Mouse (Mus musculus) gastrocnemius, postnatal 14 days (tissue): Measurements from ENCODE around the gene Casp2. TPM values are rescaled to one million over a fixed set of nuclear protein-coding genes. Genes with fewer than 3 reads are reported as not detected.

ENCODE experiments used
- DNase-seq: peaks from one replicate; pipeline ENCODE4 v3.0.0; 2021; ENCODE audit warnings: mixed read lengths
- intact Hi-C: fragments of 180-260 bp; cut with DNase I; formaldehyde crosslinking; loops from one replicate; pipeline ENCODE4 v1.15.1; 2025; ENCODE audit warnings: low total_unique reads
- total RNA-seq, 2 experiments: library from RNA; stranded (reverse); gene quantifications; 2 replicates each; pipeline ENCODE4 v1.2.3; 2021

Gene Casp2
- total RNA-seq, 2 experiments from 2014 or later, result 6.7 to 7.6 TPM

- intact Hi-C loops, result no loop called here
- DNase-seq, result no peak
These were observed 876 bp downstream of the Casp2 start for GRCm38 (mm10) chr6:42265391-42266330.

DNA sequence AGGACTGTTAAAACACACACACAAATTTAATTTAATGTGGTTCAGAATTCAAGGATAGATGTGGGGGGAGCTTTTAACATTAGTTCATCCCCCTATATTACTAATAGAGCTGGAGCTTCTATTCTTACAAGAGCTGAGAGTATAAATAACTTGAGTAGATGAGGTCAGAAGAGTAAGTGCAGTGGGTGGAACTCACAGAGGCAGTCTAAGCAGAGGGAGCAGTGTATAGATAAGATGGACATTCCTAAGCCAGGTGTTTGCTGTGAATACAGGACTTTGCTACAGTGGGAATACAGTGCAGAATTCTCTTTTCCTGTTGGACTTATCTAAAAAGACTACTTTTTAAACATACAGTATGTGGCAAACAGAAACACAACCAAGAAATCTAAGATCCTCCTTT lies 6.0 kb downstream of the Casp2 start:
- no peak for DNase-seq
- intact Hi-C loops, result no loop called here

DNA sequence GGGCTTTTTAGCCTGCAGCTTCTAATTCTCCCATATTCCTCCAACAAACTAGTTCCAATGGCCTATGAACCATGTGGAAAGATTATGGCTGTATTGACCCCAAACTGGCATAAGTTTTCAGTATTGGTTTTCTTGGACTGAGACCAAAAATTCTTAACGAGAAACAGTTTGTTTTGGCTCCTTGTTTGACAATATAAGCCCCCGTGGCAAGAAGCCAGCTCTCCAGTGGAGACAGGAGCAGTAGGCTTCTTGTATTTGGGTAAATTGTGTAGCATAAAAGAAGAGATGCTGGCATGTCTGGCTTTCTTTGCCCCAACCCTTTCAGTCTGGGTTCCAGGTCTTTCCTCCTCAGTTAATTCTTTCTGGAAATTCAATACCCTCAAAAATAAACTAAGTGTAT lies 11.4 kb downstream of the Casp2 start:
- intact Hi-C loops, result no loop called here
- DNase-seq, result no peak

DNA sequence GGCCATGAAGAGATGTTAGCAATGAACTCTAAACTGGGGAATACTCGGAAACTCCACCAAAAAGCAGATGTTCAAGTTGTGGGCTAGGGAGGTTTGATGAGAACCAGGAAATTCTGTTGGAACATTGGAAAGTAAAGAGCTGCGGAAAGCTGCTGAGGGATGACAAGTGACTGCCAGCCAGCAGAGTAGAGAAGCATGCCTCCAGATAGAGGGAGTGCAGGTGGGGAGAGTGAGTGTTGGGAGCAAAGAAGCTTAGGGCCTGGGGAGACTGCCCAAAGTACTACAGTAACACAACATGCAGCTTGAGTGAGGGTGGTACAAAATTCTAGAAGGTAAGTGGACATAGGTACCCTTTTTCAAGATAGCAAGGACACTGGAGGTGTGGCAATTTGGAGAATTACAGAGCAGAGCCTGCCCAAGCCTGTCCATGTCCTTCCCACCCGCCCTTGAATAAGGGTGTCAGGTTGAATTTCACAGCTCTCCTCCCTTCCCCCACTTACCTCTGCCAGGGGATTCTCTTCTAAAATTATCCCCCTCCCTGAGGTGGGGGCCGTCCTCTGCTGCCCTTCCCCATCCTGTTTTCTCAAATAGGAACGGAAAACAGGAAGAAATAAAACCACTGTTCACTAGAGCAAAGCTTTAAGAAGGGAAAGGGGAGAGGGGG lies 18.2 kb downstream of the Casp2 start:
- intact Hi-C loops, result no loop called here
- DNase-seq, result peak; percentile 21

GRCm38 (mm10) chr6:42286448-42286847 lies 21.7 kb downstream of the Casp2 start, which contains the start of gene Clcn1:
Clcn1 (plus strand) TSS chr6:42286685.
- DNase-seq, result peak; percentile 65
- intact Hi-C loops, result no loop called here

DNA sequence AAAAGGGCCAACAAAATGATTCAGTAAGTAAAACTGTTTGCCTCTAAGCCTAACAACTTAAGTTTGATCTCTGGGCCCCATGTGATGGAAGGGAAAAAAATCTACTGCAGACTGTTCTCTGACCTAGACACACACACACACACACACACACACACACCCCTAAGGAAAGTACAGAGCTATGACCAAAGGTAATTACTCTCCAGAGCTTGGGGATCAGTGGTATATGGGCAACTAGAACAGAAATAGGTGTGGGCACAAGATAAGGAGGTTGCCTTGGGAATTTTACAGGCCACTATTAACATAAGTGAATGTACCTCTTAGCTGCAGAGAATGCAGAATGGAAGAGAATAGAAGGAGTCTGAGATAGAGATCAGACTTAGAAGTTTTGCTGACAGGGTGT lies 22.8 kb downstream of the Casp2 start:
- DNase-seq, result no peak
- intact Hi-C loops, result no loop called here

GRCm38 (mm10) chr6:42293327-42293726 lies 28.5 kb downstream of the Casp2 start:
- DNase-seq, result no peak
- intact Hi-C loops, result no loop called here

DNA sequence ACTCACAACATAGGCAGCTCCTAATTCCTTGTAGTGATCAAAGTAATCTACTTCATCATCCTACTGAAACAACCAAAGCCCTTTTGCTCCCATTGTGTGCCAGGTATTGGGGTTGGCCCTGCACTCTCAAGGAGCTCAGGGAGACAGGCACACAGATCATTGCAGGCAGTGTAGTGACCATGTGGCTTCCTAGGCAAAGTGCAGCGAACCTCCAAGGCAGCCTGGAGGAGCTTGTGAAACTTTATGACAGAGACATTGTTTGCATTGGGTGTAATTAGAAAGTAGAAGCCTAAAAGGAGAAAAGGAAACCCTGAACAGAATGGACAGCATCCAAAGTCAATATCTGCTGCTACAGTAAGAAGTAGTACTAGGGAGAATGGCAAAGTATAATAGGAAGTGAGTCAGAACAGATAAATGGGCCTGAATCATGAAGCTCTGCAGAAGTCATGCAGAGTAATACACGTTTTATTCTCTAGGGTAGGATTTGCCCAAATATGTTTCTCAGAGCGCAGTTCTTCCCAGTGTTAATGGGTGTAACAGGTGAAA lies 30.8 kb downstream of the Casp2 start:
- intact Hi-C loops, result no loop called here
- no peak for DNase-seq

GRCm38 (mm10) chr6:42299362-42299761 lies 34.6 kb downstream of the Casp2 start:
- DNase-seq, result no peak
- intact Hi-C loops, result no loop called here

DNA sequence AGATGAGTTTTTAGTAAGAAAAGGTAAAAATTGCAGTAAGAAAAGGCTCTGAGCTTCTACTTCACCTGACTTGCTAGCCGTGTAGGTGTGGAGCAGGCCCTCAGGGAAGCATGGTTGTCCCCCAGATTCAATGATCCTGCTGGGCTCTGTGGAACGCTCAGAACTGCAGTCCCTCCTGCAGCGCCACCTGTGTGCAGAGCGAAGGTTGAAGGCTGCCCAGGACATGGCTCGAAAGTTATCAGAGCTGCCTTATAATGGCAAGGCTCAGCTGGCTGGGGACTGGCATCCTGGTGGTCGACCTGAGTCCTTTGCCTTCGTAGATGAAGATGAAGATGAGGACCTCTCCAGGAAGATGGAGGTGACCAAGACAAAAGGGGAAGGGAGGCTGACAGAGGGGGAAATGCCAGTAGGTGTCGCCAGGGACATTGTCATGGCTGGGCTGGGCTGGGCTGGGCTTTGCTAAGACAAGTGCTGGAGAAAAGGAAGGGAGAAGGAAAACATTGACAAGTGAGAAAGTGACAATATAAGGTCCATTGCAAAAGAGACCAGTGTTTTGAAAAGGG lies 45.1 kb downstream of the Casp2 start:
- DNase-seq, result no peak
- intact Hi-C loops, result no loop called here

DNA sequence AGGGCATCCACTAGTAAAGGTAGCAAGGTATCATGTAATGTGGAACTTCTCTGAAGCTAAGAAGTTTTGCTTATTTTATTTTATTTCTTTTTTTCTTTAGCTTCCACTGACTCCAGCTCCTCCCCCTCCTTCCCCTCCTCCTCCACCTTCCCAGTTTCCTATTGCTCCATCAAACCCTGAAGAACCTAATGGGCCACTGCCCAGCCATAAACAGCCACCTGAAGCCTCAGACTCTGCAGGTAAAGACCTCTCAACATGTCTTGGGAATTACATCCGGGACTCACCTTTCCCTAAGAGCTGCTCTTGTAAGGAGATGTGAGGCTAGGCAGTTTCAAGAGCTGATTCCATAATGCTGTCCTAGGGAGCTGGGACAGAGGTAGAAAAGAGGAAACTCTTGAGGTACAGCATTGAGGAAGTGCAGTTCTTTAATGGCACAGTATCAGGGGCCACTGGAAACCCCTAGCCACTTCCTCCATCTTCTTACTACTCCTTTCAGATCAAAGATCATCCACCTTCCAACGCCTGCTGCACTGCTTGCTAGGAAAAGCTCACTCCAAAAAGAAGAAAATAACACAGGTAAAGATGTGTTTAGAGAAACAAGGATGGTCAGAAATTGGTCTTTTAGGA lies 45.8 kb downstream of the Casp2 start:
- intact Hi-C loops, result no loop called here
- DNase-seq, result no peak

DNA sequence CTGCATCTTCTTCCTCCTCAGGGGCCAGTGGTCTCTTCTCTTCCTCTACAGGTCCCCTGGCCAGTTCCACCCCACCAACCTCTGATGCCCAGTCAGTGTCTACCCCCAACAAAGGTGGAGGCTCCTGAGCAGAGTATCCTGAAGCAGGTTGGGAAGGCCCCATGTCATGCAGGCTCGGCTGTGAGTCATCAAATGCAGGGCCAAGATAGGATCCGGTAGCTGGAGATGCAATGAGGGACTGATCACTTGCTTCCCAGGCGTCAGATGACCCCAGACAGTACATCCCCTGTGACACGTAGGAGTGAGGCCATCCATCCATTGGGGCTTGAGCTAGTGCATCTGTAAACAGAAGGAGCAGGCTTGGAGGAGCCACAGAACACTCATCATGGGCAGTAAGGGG lies 53.5 kb downstream of the Casp2 start:
- intact Hi-C loops, result no loop called here
- DNase-seq, result no peak

DNA sequence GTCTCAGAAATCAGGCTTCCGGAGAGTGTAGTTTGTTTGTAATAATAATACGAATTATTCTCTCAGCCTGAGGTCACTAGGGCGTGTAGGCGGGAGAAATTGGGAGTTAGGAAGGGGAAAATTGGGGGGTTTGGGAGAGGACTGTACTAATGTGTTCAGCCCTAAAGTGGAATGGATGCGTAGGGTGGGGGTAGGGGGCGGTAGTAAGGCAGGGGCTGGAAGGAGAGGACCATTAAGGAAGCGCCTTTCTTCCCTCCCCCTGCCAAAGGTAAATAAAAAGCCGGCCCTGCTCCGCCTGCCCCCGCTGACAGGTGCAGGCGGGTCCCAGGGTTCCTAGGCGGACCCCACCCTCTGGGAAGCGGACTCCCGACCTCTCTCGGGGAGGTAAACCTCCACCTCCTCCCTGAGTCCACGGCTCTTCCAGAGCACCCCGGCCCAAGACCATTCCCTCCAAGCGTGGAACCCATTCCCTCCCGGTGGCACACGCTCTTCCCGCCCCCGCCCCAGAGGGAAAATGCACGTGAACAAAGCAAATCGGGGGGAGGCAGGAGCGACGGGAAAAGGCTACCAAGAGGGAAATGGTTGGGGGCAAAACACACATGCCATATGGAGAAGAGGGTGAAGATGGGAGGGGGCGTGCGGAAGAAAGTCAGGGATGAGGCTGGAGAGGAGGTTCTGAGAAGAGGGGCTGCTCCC lies 58.7 kb downstream of the Casp2 start:
- intact Hi-C loops, result loop anchor here (10.0 kb wide), 1 partner anchor 99 kb away; no protein-coding TSS in a partner anchor
- DNase-seq, result no peak

- intact Hi-C loops, result loop anchor here (10.0 kb wide), 1 partner anchor 99 kb away; no protein-coding TSS in a partner anchor
- DNase-seq, result peak; percentile 23
These were observed 59.3 kb downstream of the Casp2 start for GRCm38 (mm10) chr6:42324067-42324481.

GRCm38 (mm10) chr6:42324482-42325267 lies 59.9 kb downstream of the Casp2 start, which contains the start of gene Fam131b:
Fam131b (minus strand) TSS chr6:42324643.
- intact Hi-C loops, result loop anchor here (10.0 kb wide), 1 partner anchor 100 kb away; no protein-coding TSS in a partner anchor
- DNase-seq, result peak; percentile 34

DNA sequence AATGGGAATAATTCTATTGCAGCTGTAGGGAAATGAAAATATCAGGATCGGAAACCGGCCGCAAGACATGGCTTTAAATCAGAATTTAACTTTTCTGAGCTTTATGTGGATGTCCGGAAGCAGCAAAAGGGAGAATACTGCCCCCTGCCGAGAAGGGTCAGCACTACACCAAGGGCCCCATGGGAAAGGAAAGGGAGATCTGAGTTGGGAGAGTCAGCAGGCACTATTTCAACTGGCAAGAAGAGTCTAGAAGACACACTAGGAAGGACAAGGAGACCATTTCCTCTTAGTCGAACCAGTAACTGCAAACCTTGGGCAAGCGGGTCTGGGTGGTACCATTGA lies 60.5 kb downstream of the Casp2 start:
- peak; percentile 71 for DNase-seq
- intact Hi-C loops, result loop anchor here (10.0 kb wide), 1 partner anchor 100 kb away; no protein-coding TSS in a partner anchor

- intact Hi-C loops, result loop anchor here (10.0 kb wide), 1 partner anchor 102 kb away; no protein-coding TSS in a partner anchor
- DNase-seq, result no peak
These were observed 61.7 kb downstream of the Casp2 start for GRCm38 (mm10) chr6:42326509-42326908.

GRCm38 (mm10) chr6:42328757-42329156 lies 64.0 kb downstream of the Casp2 start:
- intact Hi-C loops, result loop anchor here (10.0 kb wide), 1 partner anchor 104 kb away; no protein-coding TSS in a partner anchor

More at GRCm38 (mm10) chr6:42328757-42329156, 64.0 kb downstream of the Casp2 start:
- no peak for DNase-seq
